Mouse (Mus musculus) left cerebral cortex, postnatal 25 days (tissue): Measurements from ENCODE around the gene Rbfox3. TPM values are rescaled to one million over a fixed set of nuclear protein-coding genes. Genes with fewer than 3 reads are reported as not detected.

Experiments
- DNase-seq, 2 experiments: peaks; one replicate each; pipeline ENCODE4 v3.0.0; 2022; ENCODE audit warnings: low spot score in 2 of 2, mixed read lengths in 1 of 2
- intact Hi-C: fragments of 180-260 bp; cut with DNase I; formaldehyde crosslinking; loops from one replicate; pipeline ENCODE4 v1.15.1; 2025
- total RNA-seq, 2 experiments: library from RNA; stranded (reverse); gene quantifications; 2 replicates each; pipeline ENCODE4 v1.2.3; 2021

Rbfox3 gene
- total RNA-seq, 2 experiments from 2014 or later, result 328 to 335 TPM

DNA sequence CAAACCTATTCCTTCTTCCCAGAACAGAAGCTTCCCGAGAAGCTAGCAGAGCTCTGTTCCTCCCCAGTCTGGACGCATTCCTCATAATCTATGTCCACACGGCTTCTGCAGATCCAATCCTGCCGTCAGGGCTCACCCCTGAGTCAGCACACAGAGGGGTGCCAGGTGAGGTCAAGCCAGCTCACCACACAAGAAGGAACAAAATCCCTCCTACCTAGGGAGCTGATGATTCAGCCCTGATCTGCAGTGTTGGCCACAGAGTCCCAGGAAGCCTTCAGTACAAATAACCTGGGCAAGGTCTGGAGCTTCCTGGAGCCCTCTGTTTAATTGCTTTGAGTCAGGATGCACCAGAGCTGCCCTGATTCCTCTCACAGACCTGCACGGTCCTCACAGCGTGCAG, 60.0 kb downstream of the Rbfox3 start:
- DNase-seq, result no peak
- intact Hi-C loops, result no loop called here

DNA sequence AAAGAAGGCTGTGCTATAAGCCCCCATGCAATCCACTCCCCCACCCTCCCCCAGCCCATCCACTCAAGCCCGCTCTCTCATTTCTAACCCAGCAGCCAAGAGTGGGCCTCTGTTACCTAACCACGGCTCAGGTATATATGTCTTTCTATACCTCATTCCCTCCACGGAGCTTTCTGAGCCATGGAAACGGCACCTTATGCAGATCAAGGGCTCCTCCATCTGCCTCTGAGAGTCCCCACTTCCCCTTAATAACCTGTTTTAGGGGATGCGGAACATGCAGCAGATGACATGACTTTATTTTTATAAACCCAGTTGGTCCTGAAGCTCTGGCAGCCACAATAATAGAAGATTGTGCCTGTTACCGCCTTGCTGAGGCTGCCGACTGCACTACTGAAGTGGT, 63.4 kb downstream of the Rbfox3 start:
- no peak for DNase-seq
- intact Hi-C loops, result no loop called here

DNA sequence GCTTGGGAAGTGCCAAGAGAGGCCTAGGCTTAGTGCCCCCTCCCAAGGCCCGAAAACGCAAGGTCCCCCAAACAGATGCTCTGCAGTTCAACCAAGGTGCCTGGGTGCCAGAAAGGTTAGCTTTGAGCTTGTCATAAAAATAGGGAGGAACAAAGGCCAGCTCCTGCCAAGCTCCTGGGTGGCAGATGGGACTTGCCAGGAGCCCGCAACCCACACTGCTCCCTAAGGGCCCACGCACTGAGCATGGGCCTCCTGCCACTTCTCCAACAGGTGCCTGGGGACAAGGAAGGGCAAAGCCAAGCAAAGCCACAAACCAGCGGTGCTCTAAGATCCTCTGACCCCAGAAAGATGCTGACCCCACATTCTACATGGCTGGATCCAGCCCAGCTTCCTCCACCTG, 70.4 kb downstream of the Rbfox3 start:
- intact Hi-C loops, result no loop called here
- DNase-seq, result no peak

DNA sequence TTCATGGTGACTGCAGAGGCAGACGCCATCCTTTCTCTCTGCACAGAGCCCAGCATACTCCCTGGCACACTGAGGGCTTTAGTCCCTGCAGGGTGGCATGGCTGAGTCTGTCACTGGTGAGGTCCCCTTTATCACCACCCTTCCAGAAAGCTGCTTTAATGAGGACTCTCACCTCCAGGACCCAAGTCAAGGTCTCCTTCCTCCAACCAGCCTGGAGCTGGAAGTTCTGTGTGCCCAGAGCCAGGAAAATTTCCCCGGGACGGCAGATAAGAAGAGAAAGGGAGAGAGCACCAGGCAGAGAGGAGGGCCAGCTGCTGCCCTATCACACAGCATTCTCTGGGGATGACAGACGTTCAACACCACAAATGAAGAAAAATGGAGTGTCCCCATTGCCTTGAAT, 73.2 kb downstream of the Rbfox3 start:
- intact Hi-C loops, result no loop called here
- no peak for DNase-seq

DNA sequence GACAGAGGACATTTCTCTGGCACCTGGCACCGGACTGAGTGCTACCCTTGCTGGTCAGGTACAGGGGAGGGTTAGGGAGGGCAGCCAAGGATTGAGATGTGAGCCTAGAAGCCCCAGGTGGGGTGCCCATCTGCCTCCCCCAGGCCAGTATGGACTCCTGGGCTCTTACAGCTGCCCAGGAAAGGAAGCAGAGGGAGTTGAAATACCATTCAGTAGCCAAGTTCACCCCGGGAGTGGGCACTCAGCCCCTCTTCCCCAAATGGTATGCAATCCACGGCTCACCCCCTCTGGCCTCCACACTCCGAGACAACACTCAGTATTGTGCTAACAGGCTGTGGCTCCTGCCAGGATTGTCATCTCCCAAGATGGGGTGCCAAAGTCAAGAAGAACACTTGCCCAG, 74.5 kb downstream of the Rbfox3 start:
- intact Hi-C loops, result no loop called here
- DNase-seq, result no peak

DNA sequence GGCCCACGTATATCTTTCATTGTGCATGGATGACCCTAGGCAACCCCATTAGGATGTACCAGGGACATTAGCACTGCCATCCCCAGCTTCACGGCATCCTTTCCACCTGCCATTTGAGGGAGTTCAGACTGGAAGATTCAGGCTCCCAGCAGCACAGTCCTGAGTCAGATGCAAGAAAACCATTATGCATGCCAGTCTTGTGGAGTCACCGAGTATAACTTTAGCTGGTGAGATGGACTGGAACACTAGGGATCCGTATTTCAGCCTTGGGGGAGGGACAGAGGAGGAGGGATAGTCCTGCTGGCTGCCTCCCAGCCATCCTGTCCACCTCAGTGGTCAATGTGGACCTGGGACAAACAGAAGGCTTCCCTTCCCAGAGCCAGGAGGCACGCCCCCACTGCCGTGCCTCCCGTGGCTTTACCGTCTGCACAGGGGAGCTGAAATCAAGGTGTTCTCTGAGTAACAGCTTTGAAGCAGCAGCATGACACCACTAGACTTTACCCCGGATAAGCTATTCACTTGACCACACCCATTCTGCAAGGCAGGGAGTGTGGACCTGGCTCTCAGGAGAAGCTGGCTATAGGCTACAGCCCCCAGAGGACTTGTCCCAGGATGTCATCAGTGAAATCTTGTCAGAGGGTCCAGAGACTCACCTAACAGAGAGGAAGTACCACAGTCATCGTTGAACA, 78.5 kb downstream of the Rbfox3 start:
- intact Hi-C loops, result no loop called here
- no peak for DNase-seq

DNA sequence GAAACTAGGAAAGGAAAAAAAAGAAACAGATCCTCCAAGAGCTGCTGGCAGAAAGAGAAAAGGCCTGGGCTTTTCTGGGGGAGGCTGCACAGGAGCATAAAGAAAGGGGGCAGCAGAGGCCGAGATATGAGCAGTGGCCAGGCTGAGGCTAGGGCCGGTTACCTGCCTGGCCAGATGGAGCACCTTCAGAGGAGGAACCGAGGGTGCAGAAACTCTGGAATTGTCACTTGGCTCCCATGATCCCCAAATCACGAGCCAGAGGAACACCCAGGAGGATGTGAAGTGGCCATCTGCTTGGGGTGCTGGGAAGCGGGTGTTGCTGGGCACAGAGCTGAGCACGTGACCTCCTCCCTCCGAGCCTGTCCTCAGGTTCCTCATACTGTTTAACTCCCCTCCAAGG, 79.7 kb downstream of the Rbfox3 start:
- intact Hi-C loops, result no loop called here
- DNase-seq, result peak in 1 of 2 experiments; percentile 61

- DNase-seq, result no peak
- intact Hi-C loops, result no loop called here
Observed at GRCm38 (mm10) chr11:118825280-118826094, 85.9 kb downstream of the Rbfox3 start.

- intact Hi-C loops, result no loop called here
Observed at GRCm38 (mm10) chr11:118821353-118821752, 90.0 kb downstream of the Rbfox3 start.

DNA sequence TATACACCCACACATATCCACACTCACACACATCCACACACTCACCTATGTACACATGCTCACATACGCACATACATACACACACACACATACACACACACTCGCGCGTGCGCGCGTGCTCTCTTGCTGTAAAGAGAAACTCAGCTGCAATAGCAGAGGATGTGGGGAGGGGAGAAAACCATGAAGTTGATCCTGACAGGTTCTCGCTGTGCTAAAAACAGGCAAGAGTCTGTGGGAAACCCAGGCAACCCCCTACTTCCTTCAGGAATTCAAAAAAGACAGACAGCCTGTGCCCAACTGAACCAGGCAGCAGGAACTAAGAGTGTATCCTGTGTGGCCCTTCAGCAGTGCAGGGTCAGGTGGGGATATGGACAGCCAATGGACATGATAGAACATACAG, 92.9 kb downstream of the Rbfox3 start:
- DNase-seq, result peak in 1 of 2 experiments; percentile 49
- intact Hi-C loops, result no loop called here

More at GRCm38 (mm10) chr11:118821353-118821752, 90.0 kb downstream of the Rbfox3 start:
- DNase-seq, result no peak

DNA sequence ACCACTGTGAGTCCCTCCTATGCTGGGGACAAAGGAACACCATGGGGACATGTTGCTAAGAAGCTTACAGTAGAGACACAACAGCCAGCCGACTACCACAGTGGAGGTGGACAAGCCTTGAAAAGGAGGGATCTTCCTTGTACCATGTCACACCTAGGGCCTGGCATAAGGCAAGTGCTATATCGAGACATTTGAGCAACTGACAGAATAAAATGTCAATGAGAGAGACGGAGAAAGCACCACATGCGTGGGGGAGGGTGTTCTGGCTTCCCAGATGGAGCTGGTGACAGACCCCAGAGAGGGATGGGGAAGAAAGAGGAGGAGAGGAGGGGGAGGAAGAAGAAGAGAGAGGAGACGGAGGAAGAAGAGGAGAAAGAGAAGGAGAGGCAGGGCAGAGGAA, 96.3 kb downstream of the Rbfox3 start:
- intact Hi-C loops, result loop anchor here (2.0 kb wide), 1 partner anchor 22 kb away; no protein-coding TSS in a partner anchor
- peak; percentile 54 to 75 for DNase-seq

GRCm38 (mm10) chr11:118813942-118814341, 97.5 kb downstream of the Rbfox3 start:
- peak; percentile 50 to 68 for DNase-seq

GRCm38 (mm10) chr11:118811404-118811803, 100.0 kb downstream of the Rbfox3 start:
- no peak for DNase-seq
- intact Hi-C loops, result no loop called here

More at GRCm38 (mm10) chr11:118813942-118814341, 97.5 kb downstream of the Rbfox3 start:
- intact Hi-C loops, result loop anchor here (2.0 kb wide), 1 partner anchor 21 kb away; no protein-coding TSS in a partner anchor

DNA sequence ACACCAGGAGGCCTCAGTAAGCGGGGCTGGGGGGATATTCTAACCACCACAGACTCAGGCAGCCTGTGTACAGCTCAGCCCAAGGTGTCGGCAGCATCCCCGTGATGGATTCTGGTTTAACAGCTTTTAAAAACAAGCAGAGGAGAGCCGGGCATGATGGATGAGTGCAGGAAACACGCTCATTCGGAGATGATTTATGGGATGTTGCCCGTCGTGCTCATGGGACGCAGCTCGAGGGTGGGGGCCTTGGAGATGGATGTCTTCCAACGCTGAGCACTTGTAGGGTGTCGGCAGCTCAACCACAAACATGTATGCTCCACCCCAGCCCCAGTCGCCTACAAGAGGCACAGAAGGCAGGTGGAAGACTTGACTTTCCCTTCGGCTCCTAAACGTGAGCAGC, 103.9 kb downstream of the Rbfox3 start:
- DNase-seq, result no peak
- intact Hi-C loops, result no loop called here

GRCm38 (mm10) chr11:118794856-118795602, 116.4 kb downstream of the Rbfox3 start:
- intact Hi-C loops, result loop anchor here (5.0 kb wide), 1 partner anchor 112 kb away; no protein-coding TSS in a partner anchor
- DNase-seq, result no peak

- intact Hi-C loops, result loop anchor here (1.0 to 5.0 kb wide), 3 partner anchors 21 to 114 kb away; no protein-coding TSS in a partner anchor
- DNase-seq, result peak; percentile 89 to 95
Observed at GRCm38 (mm10) chr11:118793639-118794021, 117.8 kb downstream of the Rbfox3 start.

GRCm38 (mm10) chr11:118792916-118793638, 118.3 kb downstream of the Rbfox3 start:
- intact Hi-C loops, result loop anchor here (1.0 to 5.0 kb wide), 5 partner anchors 12 to 114 kb away; no protein-coding TSS in a partner anchor
- peak in 1 of 2 experiments; percentile 70 for DNase-seq

- intact Hi-C loops, result loop anchor here (1.0 to 5.0 kb wide), 4 partner anchors 11 to 115 kb away; no protein-coding TSS in a partner anchor
- DNase-seq, result peak; percentile 80 to 93
Observed at GRCm38 (mm10) chr11:118792163-118792915, 119.1 kb downstream of the Rbfox3 start.
